Mouse (Mus musculus) gastrocnemius, adult 2 months (tissue): Measurements from ENCODE around the gene Ptpn13. TPM values are rescaled to one million over a fixed set of nuclear protein-coding genes. Genes with fewer than 3 reads are reported as not detected.

Experiments used
- DNase-seq: peaks from one replicate; pipeline ENCODE4 v3.0.0; 2022
- H3K27ac ChIP-seq: fragments of 200-600 bp; 2 replicates; pipeline ENCODE4 v1.8.1; 2022; ENCODE audit warnings: mild to moderate bottlenecking
- H3K4me3 ChIP-seq: fragments of 200-600 bp; 2 replicates; pipeline ENCODE4 v1.8.1; 2022; ENCODE audit warnings: mild to moderate bottlenecking, moderate library complexity
- CTCF ChIP-seq: fragments of 200-600 bp; IDR thresholded peaks from 2 replicates; pipeline ENCODE4 v1.8.1; 2022; ENCODE audit warnings: antibody characterized with exemption, mild to moderate bottlenecking, moderate library complexity
- intact Hi-C: fragments of 180-260 bp; cut with DNase I; formaldehyde crosslinking; loops from one replicate; pipeline ENCODE4 v1.15.1; 2025
- total RNA-seq, 2 experiments: library from RNA; stranded (reverse); gene quantifications; 2 replicates each; pipeline ENCODE4 v1.2.3; 2021

Gene Ptpn13
- total RNA-seq, 2 experiments from 2014 or later = 1.9 to 2.9 TPM

DNA sequence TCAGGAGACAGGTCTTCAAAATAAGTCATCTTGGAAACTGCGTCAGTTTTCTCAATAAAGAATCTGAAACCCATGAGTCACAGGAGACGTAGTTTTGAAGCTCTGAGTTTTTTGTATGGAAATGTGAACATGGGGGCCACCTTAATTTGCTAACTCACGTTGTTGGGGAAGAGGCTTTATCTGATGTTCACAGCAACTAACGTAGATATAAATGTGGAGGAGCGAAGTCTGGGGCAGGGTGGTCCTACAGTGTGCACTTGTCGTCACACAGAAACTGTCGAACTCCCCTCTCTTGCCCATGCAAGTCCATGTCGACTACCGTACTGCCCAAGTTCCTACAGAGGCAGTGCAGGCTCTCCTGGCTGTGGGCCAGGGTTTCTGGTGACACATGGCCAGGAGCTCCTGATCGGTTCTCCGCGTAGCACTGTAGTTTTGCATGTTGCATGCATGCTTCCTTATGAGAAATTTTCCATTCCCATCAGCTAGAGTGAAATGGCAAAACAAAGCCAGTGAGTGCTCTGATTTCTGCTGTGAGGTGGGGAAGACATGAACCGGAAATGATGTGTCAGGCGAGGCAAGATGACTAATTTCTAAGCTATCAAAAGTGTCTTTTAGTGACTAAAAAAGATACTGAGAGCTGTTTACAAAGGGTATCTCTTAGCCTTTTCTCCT lies 93.9 kb downstream of the Ptpn13 start:
- intact Hi-C loops = no loop called here
- no peak for TF ChIP-seq CTCF
- H3K4me3 ChIP-seq = no peak overlapping the region
- peak; percentile 60 for DNase-seq
- no peak overlapping the region for H3K27ac ChIP-seq

DNA sequence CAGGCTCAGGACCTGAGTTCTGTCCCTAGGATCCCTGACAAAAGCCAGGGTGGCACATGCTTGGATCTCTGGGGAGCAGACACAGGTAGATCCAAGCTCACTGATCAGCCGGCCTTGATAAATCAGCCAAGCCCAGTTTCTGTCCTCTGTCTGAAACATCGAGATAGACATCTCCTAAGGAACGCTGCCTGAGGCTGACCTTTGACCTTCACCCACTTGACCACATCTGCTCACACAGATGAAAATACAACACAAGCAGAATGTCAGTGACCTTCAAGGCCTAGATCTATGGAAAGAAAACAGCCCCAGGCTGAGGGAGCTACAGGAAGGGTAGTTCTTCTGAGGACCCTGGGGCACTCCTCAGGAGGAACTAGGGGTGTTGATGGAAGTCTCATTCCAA lies 97.4 kb downstream of the Ptpn13 start:
- intact Hi-C loops = no loop called here
- Histone ChIP-seq H3K4me3 (no peak overlapping the region), H3K27ac (no peak overlapping the region)
- TF ChIP-seq CTCF = no peak
- DNase-seq = no peak

GRCm38 (mm10) chr5:103526668-103527436 lies 101.9 kb downstream of the Ptpn13 start:
- Histone ChIP-seq H3K4me3 (no peak overlapping the region), H3K27ac (no peak overlapping the region)
- DNase-seq = no peak
- intact Hi-C loops = no loop called here
- TF ChIP-seq CTCF = no peak

DNA sequence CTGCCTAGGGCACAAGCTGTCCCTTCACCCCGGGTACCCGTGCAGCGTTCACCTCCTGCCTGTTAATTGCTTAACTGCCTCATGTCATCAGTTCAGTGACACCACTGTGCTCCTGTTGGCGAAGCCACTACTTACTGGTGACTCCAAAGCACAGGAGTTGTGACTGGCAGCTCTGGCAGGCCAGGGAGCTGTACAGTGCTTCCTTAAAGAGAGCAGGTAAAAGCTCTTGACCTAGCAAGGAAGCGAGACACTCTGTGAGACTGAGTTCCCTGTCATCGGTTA lies 102.4 kb downstream of the Ptpn13 start:
- Histone ChIP-seq H3K27ac (no peak overlapping the region), H3K4me3 (no peak overlapping the region)
- intact Hi-C loops = no loop called here
- no peak for DNase-seq
- TF ChIP-seq CTCF = no peak

- intact Hi-C loops = loop anchor here (10.0 kb wide), 1 partner anchor 175 kb away; no protein-coding TSS in a partner anchor
- no peak for TF ChIP-seq CTCF
- no peak overlapping the region for H3K4me3 ChIP-seq
- H3K27ac ChIP-seq = no peak overlapping the region
- no peak for DNase-seq
Measured at GRCm38 (mm10) chr5:103530214-103530613, 105.2 kb downstream of the Ptpn13 start.

DNA sequence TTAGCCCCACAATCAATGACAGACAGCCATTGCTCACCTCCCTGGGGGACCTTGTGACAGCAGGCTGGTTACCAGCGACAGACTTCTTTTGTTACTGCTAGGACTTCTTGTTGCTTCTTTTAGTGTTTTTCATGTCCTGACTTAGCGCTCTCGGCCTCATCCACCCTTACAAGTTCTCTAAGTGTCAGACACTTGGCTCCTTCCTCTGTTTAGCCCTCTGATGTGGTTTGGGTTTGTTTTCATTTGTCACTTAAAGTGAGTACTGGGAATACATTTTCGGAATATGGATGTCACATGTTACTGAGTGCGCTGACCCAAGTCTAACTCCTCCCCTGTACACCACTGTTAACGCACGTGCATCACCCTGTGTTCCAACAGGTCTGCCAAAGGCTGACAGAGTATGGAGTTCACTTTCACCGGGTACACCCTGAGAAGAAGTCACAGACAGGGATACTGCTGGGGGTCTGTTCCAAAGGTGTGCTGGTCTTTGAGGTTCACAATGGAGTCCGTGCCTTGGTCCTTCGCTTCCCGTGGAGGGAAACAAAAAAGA lies 107.9 kb downstream of the Ptpn13 start:
- TF ChIP-seq CTCF = no peak
- no peak for DNase-seq
- H3K4me3 ChIP-seq = no peak overlapping the region
- intact Hi-C loops = loop anchor here (10.0 kb wide), 1 partner anchor 178 kb away; no protein-coding TSS in a partner anchor
- H3K27ac ChIP-seq = no peak overlapping the region

GRCm38 (mm10) chr5:103534454-103534853 lies 109.5 kb downstream of the Ptpn13 start:
- Histone ChIP-seq H3K27ac (no peak overlapping the region), H3K4me3 (no peak overlapping the region)
- no peak for DNase-seq
- peak; percentile 10; the same call in 1 of the 2 replicates for TF ChIP-seq CTCF
- intact Hi-C loops = loop anchor here (10.0 kb wide), 1 partner anchor 180 kb away; no protein-coding TSS in a partner anchor

DNA sequence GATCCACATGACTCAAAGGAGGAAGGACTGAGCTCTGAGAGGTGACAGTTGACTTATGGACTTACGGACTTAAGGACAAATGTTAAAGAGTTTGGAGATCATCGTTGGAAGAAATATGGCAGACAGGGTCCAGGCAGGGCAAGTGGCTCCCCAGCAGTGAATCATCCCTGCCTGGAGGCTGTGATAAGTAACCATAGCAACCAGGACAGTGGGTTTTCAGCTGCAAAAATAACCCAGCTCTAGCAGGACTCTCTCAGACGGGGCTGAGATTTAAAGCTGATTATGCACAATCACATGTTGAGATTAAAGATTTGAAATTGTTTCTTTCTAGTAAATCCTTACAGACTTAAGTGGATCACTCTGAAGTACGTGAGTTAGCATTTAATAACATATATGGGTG lies 112.4 kb downstream of the Ptpn13 start:
- TF ChIP-seq CTCF = no peak
- intact Hi-C loops = loop anchor here (10.0 kb wide), 1 partner anchor 183 kb away; no protein-coding TSS in a partner anchor
- H3K4me3 ChIP-seq = no peak overlapping the region
- H3K27ac ChIP-seq = no peak overlapping the region
- DNase-seq = no peak

DNA sequence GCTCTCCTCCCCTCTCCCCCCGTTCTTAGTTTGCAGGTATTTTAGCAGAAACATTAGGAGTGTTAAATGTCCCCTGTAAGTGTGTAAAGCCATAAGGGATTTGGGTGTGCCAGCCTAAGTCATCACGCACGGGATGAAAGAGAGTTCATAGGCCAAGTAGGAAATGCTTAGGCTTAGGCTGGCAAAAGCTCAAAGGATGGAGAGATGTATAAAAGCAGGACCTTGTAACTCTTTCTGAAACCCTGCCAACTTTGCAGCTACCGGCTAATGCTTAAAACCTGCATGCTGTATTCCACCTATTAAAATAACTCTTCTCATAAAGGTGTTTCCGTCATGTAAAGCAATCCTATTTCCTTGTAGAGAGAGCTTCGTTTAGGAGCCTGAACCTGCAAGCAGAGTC lies 115.6 kb downstream of the Ptpn13 start:
- DNase-seq = no peak
- intact Hi-C loops = no loop called here
- Histone ChIP-seq H3K27ac (no peak overlapping the region), H3K4me3 (no peak overlapping the region)
- TF ChIP-seq CTCF = no peak

DNA sequence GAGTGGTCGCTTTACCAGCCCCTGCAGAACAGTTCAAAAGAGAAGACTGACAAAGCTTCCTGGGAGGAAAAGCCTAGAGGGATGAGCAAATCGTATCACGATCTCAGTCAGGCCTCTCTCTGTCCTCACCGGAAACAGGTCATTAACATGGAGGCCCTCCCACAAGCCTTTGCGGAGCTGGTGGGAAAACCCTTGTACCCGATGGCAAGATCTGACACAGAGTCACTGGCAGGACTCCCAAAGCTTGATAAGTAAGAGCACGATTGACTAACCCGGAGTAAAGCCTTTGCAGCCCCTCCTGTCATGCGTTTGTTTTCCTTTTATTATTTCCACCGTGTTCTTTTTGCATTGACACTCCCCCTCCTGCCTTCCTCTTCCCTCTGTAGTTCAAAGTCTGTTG lies 116.1 kb downstream of the Ptpn13 start:
- no peak overlapping the region for H3K4me3 ChIP-seq
- DNase-seq = no peak
- no peak for TF ChIP-seq CTCF
- intact Hi-C loops = no loop called here
- no peak overlapping the region for H3K27ac ChIP-seq

DNA sequence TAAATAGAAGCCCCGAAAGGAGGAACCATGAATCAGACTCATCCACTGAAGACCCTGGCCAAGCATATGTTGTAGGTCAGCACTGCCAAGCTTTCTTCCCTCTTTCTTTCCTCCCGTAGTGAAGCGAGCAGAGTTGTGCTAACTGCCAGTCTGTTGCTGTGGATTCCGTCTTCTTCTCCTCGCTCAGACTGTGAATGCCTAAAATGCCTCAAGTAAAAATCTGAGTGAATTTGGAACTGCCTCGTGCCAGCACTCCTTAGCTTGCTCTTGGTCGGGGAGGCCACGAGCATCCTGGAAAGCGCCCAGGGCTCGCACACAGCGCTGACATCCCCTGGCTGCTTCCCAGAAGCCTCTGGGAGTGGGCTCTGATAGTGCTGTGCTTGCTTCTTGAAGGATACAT lies 116.5 kb downstream of the Ptpn13 start:
- TF ChIP-seq CTCF = no peak
- DNase-seq = no peak
- H3K27ac ChIP-seq = no peak overlapping the region
- no peak overlapping the region for H3K4me3 ChIP-seq
- intact Hi-C loops = no loop called here

DNA sequence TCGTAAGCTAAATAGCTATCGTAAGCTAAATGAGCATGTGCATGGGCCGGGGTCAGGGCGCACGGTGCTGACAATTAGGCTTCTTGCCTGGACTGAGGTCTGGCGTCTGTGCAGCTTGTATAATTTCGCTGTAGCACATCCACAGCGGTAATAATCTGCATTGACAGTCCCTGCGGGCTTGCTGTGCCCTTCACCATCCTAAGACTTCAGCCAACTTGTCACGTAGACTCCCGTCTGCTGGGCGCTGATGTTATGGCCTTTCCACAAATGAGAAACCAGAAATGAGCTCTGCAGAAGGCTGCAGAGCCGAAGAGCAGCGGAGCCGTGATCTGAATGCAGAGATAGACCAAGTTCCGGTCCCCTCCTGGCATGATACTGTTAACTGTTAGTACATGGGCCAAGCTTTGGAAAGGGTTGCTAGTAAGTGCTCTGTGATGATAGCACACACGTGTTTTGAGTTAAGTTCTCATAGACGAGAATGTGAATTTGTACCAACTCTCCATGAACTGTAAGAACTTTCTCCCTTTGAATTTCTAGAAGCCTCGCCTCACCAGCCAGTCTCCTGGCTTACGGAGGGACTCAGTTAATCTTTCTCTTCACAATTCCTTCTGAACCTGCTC lies 120.5 kb downstream of the Ptpn13 start:
- no peak overlapping the region for H3K4me3 ChIP-seq
- TF ChIP-seq CTCF = no peak
- DNase-seq = no peak
- intact Hi-C loops = no loop called here
- no peak overlapping the region for H3K27ac ChIP-seq

GRCm38 (mm10) chr5:103554769-103555168 lies 129.8 kb downstream of the Ptpn13 start:
- Histone ChIP-seq H3K27ac (no peak overlapping the region), H3K4me3 (no peak overlapping the region)
- DNase-seq = no peak
- intact Hi-C loops = no loop called here
- no peak for TF ChIP-seq CTCF
